8 mouse cellular contexts compared by ENCODE assay signal in genomic region chr8:122720070-122720729, GRCm38 (mm10). TPM values are rescaled to one million over a fixed set of nuclear protein-coding genes. Genes with fewer than 3 reads are reported as not detected.
DNase-seq lines count a peak whose midpoint lies in the region; ATAC-seq and TF ChIP-seq lines count a peak whose summit lies in the region.

No protein-coding gene starts in this region.

- peak; percentile 42 for DNase-seq in kidney, adult 2 months
- no peak for DNase-seq in kidney, adult 11 months
- peak; percentile 88 for DNase-seq in brain, embryonic 14.5 days (ENCODE audit: low read depth)
- peak; percentile 77 for DNase-seq in thymus, postnatal 4 days

- no peaks in the 10 kb centered on the region for H3K36me3 ChIP-seq in kidney, adult 2 months (ENCODE audit: control insufficient read depth, insufficient read depth, low read length)
- no peaks in the 10 kb centered on the region for H3K36me3 ChIP-seq in heart, embryonic 14.5 days (ENCODE audit: control insufficient read depth, insufficient read depth, low read length)
- no peaks in the 10 kb centered on the region for H3K36me3 ChIP-seq in limb, embryonic 15.5 days
- H3K36me3 ChIP-seq in midbrain, embryonic 13.5 days: no peaks in the 10 kb centered on the region

- 18% methylated on average over 25 of the region's 25 CpGs for WGBS in kidney, adult 2 months
- WGBS in heart, embryonic 14.5 days: under 1% methylated on average over 25 of the region's 25 CpGs
- WGBS in limb, embryonic 15.5 days: 12% methylated on average over 25 of the region's 25 CpGs
- WGBS in midbrain, embryonic 13.5 days: 7% methylated on average over 25 of the region's 25 CpGs

- no peak for TF ChIP-seq POLR2A in kidney, adult 2 months (IDR thresholded peaks at IDR 0.05; ENCODE audit: low read depth, low read length)
- TF ChIP-seq POLR2A in brain, embryonic 14.5 days (IDR thresholded peaks at IDR 0.05; ENCODE audit: borderline replicate concordance, extremely low read depth, insufficient read depth, insufficient read length, poor library complexity, severe bottlenecking): no peak

- 0 out of 2 replicates have a peak overlapping the region, but pooled peaks have one; percentile 24 for H3K27ac ChIP-seq in kidney, adult 2 months (ENCODE audit: insufficient read depth, low read depth, low read length)
- peak overlapping the region; percentile 51 to 71 for H3K27ac ChIP-seq in heart, embryonic 14.5 days (replicated peaks in 1 of 2; ENCODE audit: control insufficient read depth in 1 of 2, insufficient read depth in 1 of 2, low read depth in 2 of 2, low read length in 2 of 2)
- H3K27ac ChIP-seq in limb, embryonic 15.5 days: no peak overlapping the region
- peak overlapping the region; percentile 91 for H3K27ac ChIP-seq in midbrain, embryonic 13.5 days

- H3K27me3 ChIP-seq in kidney, adult 2 months (replicated peaks; ENCODE audit: control insufficient read depth, insufficient read depth, low read length): no peaks in the 10 kb centered on the region
- H3K27me3 ChIP-seq in heart, embryonic 14.5 days (ENCODE audit: control insufficient read depth, insufficient read depth, low read length): peaks cover 29% of the 10 kb centered on the region
- peaks cover 28% of the 10 kb centered on the region for H3K27me3 ChIP-seq in limb, embryonic 15.5 days
- H3K27me3 ChIP-seq in midbrain, embryonic 13.5 days: peaks cover 7% of the 10 kb centered on the region

- H3K9me3 ChIP-seq in heart, embryonic 14.5 days (ENCODE audit: control insufficient read depth, low read length): no peaks in the 10 kb centered on the region
- H3K9me3 ChIP-seq in limb, embryonic 15.5 days: no peaks in the 10 kb centered on the region
- no peaks in the 10 kb centered on the region for H3K9me3 ChIP-seq in midbrain, embryonic 13.5 days

- no peak overlapping the region for H3K4me3 ChIP-seq in kidney, adult 2 months (ENCODE audit: insufficient read depth, low read depth, low read length)
- H3K4me3 ChIP-seq in heart, embryonic 14.5 days (ENCODE audit: control insufficient read depth in 1 of 2, insufficient read depth in 1 of 2, low read depth in 1 of 2, low read length in 2 of 2): peak overlapping the region in 1 of 2 experiments; percentile 19; a peak in 2 of 4 replicates
- peak overlapping the region; percentile 2; the same call in 1 of the 2 replicates for H3K4me3 ChIP-seq in limb, embryonic 15.5 days
- H3K4me3 ChIP-seq in midbrain, embryonic 13.5 days (replicated peaks): peak overlapping the region; percentile 9

- peak overlapping the region; percentile 21; the same call in 1 of the 2 replicates for H3K9ac ChIP-seq in heart, embryonic 14.5 days (ENCODE audit: low read length)
- no peak overlapping the region for H3K9ac ChIP-seq in limb, embryonic 15.5 days
- H3K9ac ChIP-seq in midbrain, embryonic 13.5 days (replicated peaks): peak overlapping the region; percentile 45

- H3K4me2 ChIP-seq in heart, embryonic 14.5 days (ENCODE audit: low read length): peak overlapping the region; percentile 56
- 0 out of 2 replicates have a peak overlapping the region, but pooled peaks have one; percentile 15 for H3K4me2 ChIP-seq in limb, embryonic 15.5 days
- peak overlapping the region; percentile 37 for H3K4me2 ChIP-seq in midbrain, embryonic 13.5 days (replicated peaks)

- peak; percentile 70 for ATAC-seq in heart, embryonic 14.5 days (ENCODE audit: insufficient number of reproducible peaks, insufficient read depth, low FRiP score, low read depth)
- no peak for ATAC-seq in limb, embryonic 15.5 days (ENCODE audit: insufficient number of reproducible peaks, low FRiP score, low TSS enrichment, low read depth)
- peak; percentile 86 for ATAC-seq in midbrain, embryonic 13.5 days
- no peak for ATAC-seq in activated CD4-positive, CD25-positive, alpha-beta regulatory T cell, adult 4 months

- TF ChIP-seq CTCF in kidney, adult 2 months (conservative IDR thresholded peaks at IDR 0.05; ENCODE audit: insufficient read depth, insufficient read length, low read depth, low read length): no peak
- no peak for TF ChIP-seq CTCF in brain, embryonic 14.5 days (IDR thresholded peaks at IDR 0.05; ENCODE audit: borderline replicate concordance, extremely low read depth, insufficient read depth, insufficient read length)

- no peaks in the 10 kb centered on the region for H3K4me1 ChIP-seq in kidney, adult 2 months (ENCODE audit: control insufficient read depth, insufficient read depth, low read length)
- peaks cover 18 to 26% of the 10 kb centered on the region in 2 experiments for H3K4me1 ChIP-seq in heart, embryonic 14.5 days (ENCODE audit: control insufficient read depth in 2 of 2, insufficient read depth in 2 of 2, low read length in 2 of 2)
- H3K4me1 ChIP-seq in limb, embryonic 15.5 days: peaks cover 18% of the 10 kb centered on the region
- peaks cover 36% of the 10 kb centered on the region for H3K4me1 ChIP-seq in midbrain, embryonic 13.5 days (replicated peaks)

RNA-seq across cellular contexts. Expression of gene Cbfa2t3, which starts 21.3 kb away (rescaled TPM):
- 5.5 and 6.7 TPM in 2 replicates for polyA plus RNA-seq in kidney, adult 2 months (2012; rRNA removed)
- 9.5 and 30.2 TPM in 2 replicates for polyA plus RNA-seq in brain, embryonic 14.5 days (2012; rRNA removed)
- polyA plus RNA-seq in heart, embryonic 14.5 days (2014; fragmentation: Nextera tagmentation; extraction: Ambion mirVana): 4.2 and 6.2 TPM in 2 replicates
- polyA plus RNA-seq in limb, embryonic 15.5 days (2015; fragmentation: Nextera tagmentation; extraction: Ambion mirVana): 4.6 and 5.1 TPM in 2 replicates
- polyA plus RNA-seq in midbrain, embryonic 13.5 days (2015; fragmentation: Nextera tagmentation; extraction: Ambion mirVana): 20.2 and 20.9 TPM in 2 replicates
- polyA plus RNA-seq in activated CD4-positive, CD25-positive, alpha-beta regulatory T cell, adult 4 months (2017; shearing (Covaris generic)): under 1 TPM; 0.08 to 0.28 TPM

RNA-seq across cellular contexts. Expression of gene Acsf3, which starts 55.1 kb away (rescaled TPM):
- polyA plus RNA-seq in kidney, adult 2 months (2012; rRNA removed): 73.9 and 74.9 TPM in 2 replicates
- polyA plus RNA-seq in brain, embryonic 14.5 days (2012; rRNA removed): 18.9 and 19.5 TPM in 2 replicates
- 15.1 and 15.4 TPM in 2 replicates for polyA plus RNA-seq in heart, embryonic 14.5 days (2014; fragmentation: Nextera tagmentation; extraction: Ambion mirVana)
- polyA plus RNA-seq in limb, embryonic 15.5 days (2015; fragmentation: Nextera tagmentation; extraction: Ambion mirVana): 17.6 and 18.1 TPM in 2 replicates
- 17.9 and 18.7 TPM in 2 replicates for polyA plus RNA-seq in midbrain, embryonic 13.5 days (2015; fragmentation: Nextera tagmentation; extraction: Ambion mirVana)
- polyA plus RNA-seq in activated CD4-positive, CD25-positive, alpha-beta regulatory T cell, adult 4 months (2017; shearing (Covaris generic)): 10 to 100 TPM in 1 of 2 experiments, 1 to 10 TPM in 1; 8.0 to 10.2 TPM

Comparison
In these comparisons a context has a peak if more than half of its experiments do, and no peak if none do; other contexts are left out.
1. ATAC-seq: peak in heart, embryonic 14.5 days (single experiment) and midbrain, embryonic 13.5 days (single experiment); none in limb, embryonic 15.5 days (single experiment) and activated CD4-positive, CD25-positive, alpha-beta regulatory T cell, adult 4 months (single experiment).
2. Peak in every context shown above with its lines, with median percentiles within 50 percentile points of each other: H3K4me2 ChIP-seq.